Mouse (Mus musculus) liver, embryonic 14.5 days (tissue): ENCODE measurements around the gene Cyp3a57.

Experiments
- CTCF ChIP-seq: IDR thresholded peaks from 2 replicates; pipeline ENCODE4 v1.5.1; 2016; ENCODE audit warnings: antibody characterized with exemption, low read depth, control low read depth
- EP300 ChIP-seq: IDR thresholded peaks from 2 replicates; pipeline ENCODE4 v1.6.1; 2016; ENCODE audit warnings: antibody characterized with exemption, low read depth

GRCm38 (mm10) chr5:145353081-145353480 is 8.0 kb downstream of the Cyp3a57 start:
- no peak for TF ChIP-seq CTCF
- TF ChIP-seq EP300, result no peak
